Mouse (Mus musculus): ENCODE measurements around the gene Gabrb3.
"Not testable (repeated sequence)": the region's sequence is repeated elsewhere in the genome, so short reads cannot be mapped to it uniquely, and the experiment has no call there.

Gene Gabrb3

GRCm38 (mm10) chr7:57706976-57707740, 287.7 kb downstream of the Gabrb3 start:
- in situ Hi-C loops (cut with MboI), result no loop called here

GRCm38 (mm10) chr7:57711709-57712108, 292.2 kb downstream of the Gabrb3 start:
- in situ Hi-C loops (cut with MboI), result no loop called here

- in situ Hi-C loops (cut with MboI), result no loop called here
Measured at GRCm38 (mm10) chr7:57746836-57747235, 327.3 kb downstream of the Gabrb3 start.

- in situ Hi-C loops (cut with MboI), result no loop called here
Measured at GRCm38 (mm10) chr7:57760466-57760865, 341.0 kb downstream of the Gabrb3 start.

- in situ Hi-C loops (cut with MboI), result no loop called here
Measured at GRCm38 (mm10) chr7:57778754-57779153, 359.3 kb downstream of the Gabrb3 start.

GRCm38 (mm10) chr7:57786102-57786501, 366.6 kb downstream of the Gabrb3 start:
- in situ Hi-C loops (cut with MboI), result not testable (repeated sequence)

- in situ Hi-C loops (cut with MboI), result no loop called here
Measured at GRCm38 (mm10) chr7:57787520-57787919, 368.0 kb downstream of the Gabrb3 start.

- in situ Hi-C loops (cut with MboI), result no loop called here
Measured at GRCm38 (mm10) chr7:57803266-57803665, 383.8 kb downstream of the Gabrb3 start.

GRCm38 (mm10) chr7:57813716-57814115, 394.2 kb downstream of the Gabrb3 start:
- in situ Hi-C loops (cut with MboI), result no loop called here

GRCm38 (mm10) chr7:57842383-57842896, 422.9 kb downstream of the Gabrb3 start:
- in situ Hi-C loops (cut with MboI), result no loop called here

- in situ Hi-C loops (cut with MboI), result no loop called here
Measured at GRCm38 (mm10) chr7:57867951-57868350, 448.5 kb downstream of the Gabrb3 start.
